In the genomic region with DNA sequence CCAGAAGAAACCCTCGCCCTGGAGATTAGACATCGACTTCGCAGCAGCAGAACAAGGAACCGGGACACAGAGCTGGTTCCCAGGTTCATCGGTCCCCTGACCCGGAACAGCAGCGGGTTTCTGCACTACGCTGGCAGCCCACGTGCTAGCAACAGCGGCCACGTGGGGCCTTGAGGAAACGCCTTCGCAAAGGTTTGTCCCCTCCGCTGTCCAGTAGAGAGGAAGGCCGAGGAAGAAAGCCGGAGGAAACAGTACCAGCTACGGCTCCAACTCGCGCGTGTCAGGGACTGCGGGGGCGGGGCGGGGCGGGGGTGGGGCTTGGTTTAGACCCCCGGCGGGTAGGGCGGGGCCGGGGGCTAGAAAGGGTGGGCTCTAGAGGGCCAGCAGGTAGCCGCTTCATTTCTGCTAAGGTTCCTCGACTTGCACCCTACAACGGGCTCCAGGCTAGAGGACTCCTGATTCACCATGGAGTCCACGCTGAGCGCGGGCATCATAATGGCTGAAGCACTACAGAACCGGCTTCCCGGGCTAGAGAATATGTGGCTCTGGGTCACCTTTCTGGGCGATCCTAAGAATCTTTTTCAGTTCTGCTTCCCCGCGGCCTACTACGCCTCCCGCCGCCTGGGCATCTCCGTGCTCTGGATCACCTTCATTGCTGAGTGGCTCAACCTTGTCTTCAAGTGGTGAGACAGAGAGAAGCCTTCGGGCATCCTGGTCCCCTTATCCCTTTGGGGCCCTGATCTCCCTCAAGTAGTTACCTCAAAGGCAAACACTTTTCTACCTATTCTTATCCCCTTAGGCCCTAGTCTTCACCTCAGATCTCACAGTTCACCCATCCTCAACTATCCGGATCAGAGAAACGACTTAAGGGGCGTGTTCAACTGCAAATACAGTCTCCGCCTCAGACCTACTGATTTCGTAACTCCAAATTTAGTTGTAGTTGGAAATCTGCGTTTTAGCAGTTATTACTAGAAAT, we compare ENCODE assay signal across 8 mouse cellular contexts. TPM values are rescaled to one million over a fixed set of nuclear protein-coding genes. Genes with fewer than 3 reads are reported as not detected.
A peak's percentile ranks its signal among the peaks of the same experiment; 100 is the strongest.
DNase-seq lines count a peak whose midpoint lies in the region; ATAC-seq lines count a peak whose summit lies in the region.

G6pc3 (plus strand) TSS at position 160 of the 976 bp plus-strand sequence.

- ATAC-seq in heart, embryonic 11.5 days (replicated peaks; ENCODE audit: insufficient number of reproducible peaks, low FRiP score, low TSS enrichment) = peak; percentile 80
- ATAC-seq in kidney, embryonic 16.5 days (ENCODE audit: low FRiP score, low TSS enrichment) = peak; percentile 82

- H3K9ac ChIP-seq in heart, embryonic 11.5 days (ENCODE audit: low read depth, low read length) = peak within 1 kb of the TSS; percentile 72
- peak within 1 kb of the TSS; percentile 77 for H3K9ac ChIP-seq in kidney, embryonic 16.5 days (replicated peaks; ENCODE audit: low read length)

- H3K9me3 ChIP-seq in erythroblast, embryonic 14.5 days (ENCODE audit: control insufficient read depth, low read length) = no peaks in the 10 kb centered on the region
- H3K9me3 ChIP-seq in heart, embryonic 11.5 days (replicated peaks; ENCODE audit: control insufficient read depth, low read length) = no peaks in the 10 kb centered on the region
- no peaks in the 10 kb centered on the region for H3K9me3 ChIP-seq in kidney, embryonic 16.5 days (ENCODE audit: low read length)

- 3% methylated on average over 50 of the region's 50 CpGs for WGBS in heart, embryonic 11.5 days (ENCODE audit: insufficient replicate concordance)
- 1% methylated on average over 50 of the region's 50 CpGs for WGBS in kidney, embryonic 16.5 days

- peaks cover 8% of the 10 kb centered on the region for H3K36me3 ChIP-seq in erythroblast, embryonic 14.5 days (ENCODE audit: control insufficient read depth)
- H3K36me3 ChIP-seq in heart, embryonic 11.5 days (ENCODE audit: control insufficient read depth, insufficient read depth, low read length) = peaks cover 5% of the 10 kb centered on the region; the same call in 1 of the 2 replicates
- peaks cover 17% of the 10 kb centered on the region for H3K36me3 ChIP-seq in kidney, embryonic 16.5 days (ENCODE audit: insufficient read depth, low read length)

- peak; percentile 86 for DNase-seq in CD4-positive helper T cell, adult 2 months (ENCODE audit: low read depth, low spot score)
- peak; percentile 86 for DNase-seq in brain, embryonic 18.5 days (ENCODE audit: low read depth, low spot score)
- DNase-seq in liver = peak; percentile 81
- DNase-seq in monocyte, adult 2 months (ENCODE audit: low read depth in 1 of 2, low spot score in 2 of 2) = peak; percentile 59 to 75
- DNase-seq in spleen, postnatal 14 days (ENCODE audit: low spot score in 2 of 2) = peak; percentile 66 to 80

- H3K27me3 ChIP-seq in erythroblast, embryonic 14.5 days (ENCODE audit: control insufficient read depth) = no peaks in the 10 kb centered on the region
- H3K27me3 ChIP-seq in heart, embryonic 11.5 days (ENCODE audit: control insufficient read depth, insufficient read depth, low read length) = no peaks in the 10 kb centered on the region
- H3K27me3 ChIP-seq in kidney, embryonic 16.5 days (ENCODE audit: insufficient read depth, low read length) = no peaks in the 10 kb centered on the region

- peak within 1 kb of the TSS; percentile 76 for H3K4me2 ChIP-seq in heart, embryonic 11.5 days
- H3K4me2 ChIP-seq in kidney, embryonic 16.5 days (replicated peaks; ENCODE audit: low read depth, low read length) = peak within 1 kb of the TSS; percentile 87

- peak within 1 kb of the TSS; percentile 66 for H3K4me3 ChIP-seq in erythroblast, embryonic 14.5 days (replicated peaks)
- peak within 1 kb of the TSS; percentile 61 for H3K4me3 ChIP-seq in heart, embryonic 11.5 days (ENCODE audit: low read depth, low read length)
- H3K4me3 ChIP-seq in kidney, embryonic 16.5 days (ENCODE audit: low read length) = peak within 1 kb of the TSS; percentile 71

- peak within 1 kb of the TSS; percentile 69; the same call in 1 of the 2 replicates for H3K27ac ChIP-seq in heart, embryonic 11.5 days (ENCODE audit: low read depth, low read length)
- peak within 1 kb of the TSS; percentile 77 for H3K27ac ChIP-seq in kidney, embryonic 16.5 days (ENCODE audit: low read length)

- H3K4me1 ChIP-seq in erythroblast, embryonic 14.5 days (ENCODE audit: control insufficient read depth) = peaks cover 38% of the 10 kb centered on the region
- H3K4me1 ChIP-seq in heart, embryonic 11.5 days (ENCODE audit: control insufficient read depth, insufficient read depth, low read length) = peaks cover 11% of the 10 kb centered on the region
- H3K4me1 ChIP-seq in kidney, embryonic 16.5 days (ENCODE audit: insufficient read depth, low read length) = peaks cover 27% of the 10 kb centered on the region

RNA-seq across cellular contexts. Expression of gene G6pc3, which starts in this region (rescaled TPM):
- 0.30 and 0.50 TPM in 2 replicates for polyA plus RNA-seq in erythroblast, embryonic 14.5 days (2012)
- polyA plus RNA-seq in heart, embryonic 11.5 days (2014; fragmentation: Nextera tagmentation; extraction: Ambion mirVana) = 27.9 and 28.7 TPM in 2 replicates
- polyA plus RNA-seq in kidney, embryonic 16.5 days (2015; fragmentation: Nextera tagmentation; extraction: Ambion mirVana) = 46.0 and 49.9 TPM in 2 replicates

Comparison
In these comparisons a context has a peak if more than half of its experiments do, and no peak if none do; other contexts are left out.
1. Peak in every context shown above with its lines: DNase-seq, ATAC-seq, H3K4me3 ChIP-seq and H3K27ac ChIP-seq.
2. RNA of gene G6pc3 (polyA plus RNA-seq): 46.0 to 49.9 TPM in kidney, embryonic 16.5 days and 27.9 to 28.7 TPM in heart, embryonic 11.5 days; 0.30 to 0.50 TPM in erythroblast, embryonic 14.5 days; every median in the first group is over 10 times any median in the second.